Mouse (Mus musculus) urinary bladder, postnatal 4 days (tissue): ENCODE data around the gene Tpst1.
"Not testable (repeated sequence)": the region's sequence is repeated elsewhere in the genome, so short reads cannot be mapped to it uniquely, and the experiment has no call there.

Experiments used
- DNase-seq, 2 experiments: peaks; one replicate each; pipeline ENCODE4 v3.0.0; 2021 to 2022; ENCODE audit warnings: low spot score in 2 of 2

Gene Tpst1

DNA sequence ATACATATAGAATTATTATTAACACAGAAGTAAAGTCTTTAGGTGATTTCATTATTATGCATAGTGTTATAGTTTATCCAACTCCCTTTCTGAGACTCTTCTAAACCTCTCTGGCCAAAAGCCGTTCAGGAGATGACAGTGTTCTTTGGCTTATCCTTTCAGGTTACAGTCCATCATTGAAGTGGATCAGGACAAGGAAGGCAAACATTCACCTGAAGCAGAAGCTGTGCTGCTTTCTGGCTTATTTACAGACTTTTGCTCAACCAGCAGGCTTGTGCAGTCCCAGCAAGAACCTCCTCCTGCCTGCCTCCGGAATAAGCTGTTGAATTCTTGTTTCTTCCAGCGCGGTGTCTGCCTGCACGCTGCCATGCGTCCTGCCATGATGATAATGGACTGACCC, at the start of gene Tpst1:
Tpst1 (plus strand) TSS at position 301 of the 400 bp plus-strand sequence.
- DNase-seq = no peak

DNA sequence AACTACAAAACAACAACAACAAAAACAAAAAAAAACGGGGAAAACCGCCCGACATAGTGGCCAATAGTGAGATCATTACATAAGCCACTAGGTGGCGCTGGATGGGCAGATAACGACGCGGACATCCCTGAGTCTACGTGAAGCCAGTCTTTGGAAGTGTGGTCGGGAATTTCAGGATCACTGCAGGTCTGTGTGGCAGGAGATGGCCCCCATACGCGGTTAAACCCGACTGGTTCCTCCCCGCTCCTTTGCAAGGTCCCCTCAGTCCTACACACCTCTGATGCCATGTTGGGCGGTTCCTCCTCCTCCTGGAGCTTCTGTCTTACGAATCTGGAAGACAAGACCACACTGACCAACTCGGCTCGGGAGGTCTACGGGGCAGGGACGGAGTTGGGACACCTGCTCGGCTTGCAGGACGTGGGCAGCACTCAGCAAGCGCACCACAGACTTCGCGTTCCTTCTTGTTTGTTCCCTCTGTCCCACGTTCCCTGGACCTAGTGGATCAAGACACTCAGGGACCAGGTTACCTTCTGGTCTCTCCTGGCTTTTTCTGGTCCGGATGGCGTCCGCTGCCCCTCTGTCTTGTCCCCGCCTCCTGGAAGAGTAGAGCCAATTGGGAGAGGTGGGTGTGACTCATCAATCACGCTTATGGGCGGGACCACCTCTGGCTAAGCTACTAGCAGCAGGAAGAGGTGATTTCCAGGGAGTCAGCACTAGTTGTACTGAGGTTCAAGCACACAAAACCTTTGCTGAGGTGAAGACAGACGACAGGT, 49.2 kb upstream of the Tpst1 start:
- DNase-seq = peak; percentile 81 to 82

DNA sequence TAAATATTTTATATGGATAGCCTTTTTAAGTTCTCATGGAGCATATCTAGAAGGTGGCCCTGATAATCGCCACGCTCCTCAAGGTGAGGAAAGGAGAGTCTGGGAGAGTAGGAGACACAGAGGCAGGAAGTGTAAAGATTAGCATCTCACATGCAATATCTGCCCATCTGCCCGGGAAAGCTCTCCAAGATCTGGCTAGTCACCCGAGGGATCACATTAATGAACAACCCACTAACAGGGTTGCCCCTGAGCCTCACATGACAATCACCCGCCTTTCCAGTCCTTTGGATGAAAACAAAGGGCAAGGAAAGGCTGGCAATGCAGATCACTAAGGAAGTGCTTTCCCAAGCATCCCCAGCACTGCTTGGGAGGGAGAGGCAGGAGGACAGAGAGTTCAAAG, 46.0 kb upstream of the Tpst1 start:
- DNase-seq = no peak

DNA sequence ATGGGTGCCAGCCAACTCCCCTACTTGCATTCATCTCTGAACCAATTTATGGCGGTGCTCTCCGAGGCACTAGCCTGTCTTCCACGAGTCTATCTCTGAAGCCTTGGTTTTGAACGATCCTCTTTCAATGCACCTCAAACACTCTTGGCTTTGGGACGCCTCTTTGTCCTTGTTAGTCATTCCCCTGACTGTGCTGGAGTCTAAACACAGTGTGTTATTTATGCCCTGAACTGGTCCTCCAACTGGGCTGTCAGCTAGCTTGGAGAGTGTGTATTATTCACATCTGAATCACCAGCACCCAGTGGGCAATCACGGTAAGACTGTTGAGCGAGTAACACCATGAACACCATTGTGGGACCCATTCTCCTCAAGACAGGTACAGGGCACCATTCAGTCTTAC, 45.4 kb upstream of the Tpst1 start:
- DNase-seq = no peak

DNA sequence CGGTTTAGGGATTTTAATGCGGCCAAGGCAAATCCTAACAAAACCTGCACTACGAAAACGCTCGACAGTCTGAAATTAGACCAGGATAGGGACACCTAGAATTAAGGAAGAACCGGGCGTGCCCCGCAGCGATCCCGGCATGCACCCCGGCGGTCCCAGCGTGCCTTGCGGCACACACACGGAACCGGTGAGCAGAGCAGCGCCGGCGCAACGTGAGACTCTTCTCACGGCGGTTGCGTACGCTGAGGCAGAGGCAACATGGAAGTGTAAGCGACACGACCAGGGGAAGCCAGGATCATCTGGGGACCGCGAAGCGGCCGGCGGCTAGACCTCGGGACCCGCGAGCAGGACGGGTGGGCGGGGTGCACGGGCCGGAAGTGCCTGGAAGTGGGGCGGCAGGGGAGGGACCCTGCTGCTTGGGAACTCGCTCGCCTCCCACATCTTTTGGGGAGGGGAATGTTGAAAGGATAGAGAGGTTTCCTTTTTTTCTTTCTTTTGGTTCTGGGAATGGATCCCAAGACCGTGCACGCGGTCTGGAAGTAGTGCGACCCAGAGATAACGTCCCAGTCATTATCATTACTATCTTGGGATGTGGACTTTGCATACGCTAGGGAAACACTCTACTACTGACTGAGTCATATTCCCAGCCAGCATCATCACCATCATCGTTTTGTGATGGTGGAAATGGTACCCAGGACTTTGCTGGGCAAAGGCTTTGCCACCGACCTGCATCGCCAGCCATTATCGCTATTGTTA, 43.8 kb upstream of the Tpst1 start, which contains the start of the genes Asl and Crcp:
Asl (minus strand) TSS at position 106 of the 756 bp plus-strand sequence.
Crcp (plus strand) TSS at position 149 of the 756 bp plus-strand sequence.
- DNase-seq = peak; percentile 74 to 82

DNA sequence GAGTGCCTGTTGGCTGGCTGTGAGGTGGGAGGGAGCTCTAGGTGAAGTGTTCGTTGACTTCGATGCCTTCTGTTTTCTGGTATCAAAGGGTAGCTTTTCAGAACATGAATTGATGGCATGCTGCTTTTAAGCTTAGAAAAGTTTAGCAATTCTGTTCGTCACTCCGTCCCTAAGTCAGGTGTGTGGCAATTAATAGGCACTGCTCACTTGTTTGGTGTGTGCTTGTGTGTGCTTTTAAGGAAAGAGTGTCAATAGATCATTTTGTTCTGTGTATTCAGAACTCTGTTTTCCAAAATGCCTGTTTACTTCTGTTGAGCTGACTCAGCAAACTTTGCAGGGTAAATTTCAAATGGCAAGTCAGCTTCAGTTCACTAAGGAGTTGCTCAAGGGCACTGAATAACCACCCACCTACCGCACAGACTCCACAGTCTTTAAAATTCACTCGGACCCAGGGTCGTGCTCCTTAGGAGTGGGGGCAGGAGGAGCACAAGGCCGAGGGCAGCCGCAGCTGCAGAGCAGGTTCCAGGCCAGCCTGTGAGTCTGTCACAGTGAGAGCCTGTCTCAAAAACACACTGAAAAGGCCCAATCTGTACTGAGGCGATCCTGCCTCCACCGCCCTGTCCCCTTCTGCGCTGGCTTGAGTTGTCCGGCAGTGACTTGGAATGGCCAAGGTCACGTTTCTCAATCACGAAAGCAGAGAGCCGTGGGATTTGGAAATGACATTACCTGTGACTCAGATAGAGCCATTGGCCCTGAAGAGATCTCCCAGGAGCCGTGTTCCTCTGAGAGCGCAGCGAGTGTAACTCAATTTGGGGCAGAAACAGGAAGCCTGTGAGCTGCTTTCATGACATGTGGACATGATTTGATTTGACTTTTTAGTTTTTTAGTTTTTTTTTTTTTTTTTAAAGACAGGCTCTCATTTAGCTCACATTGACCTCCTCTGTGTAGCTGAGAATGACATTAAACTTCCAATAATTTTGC, 41.4 kb upstream of the Tpst1 start:
- no peak for DNase-seq

DNA sequence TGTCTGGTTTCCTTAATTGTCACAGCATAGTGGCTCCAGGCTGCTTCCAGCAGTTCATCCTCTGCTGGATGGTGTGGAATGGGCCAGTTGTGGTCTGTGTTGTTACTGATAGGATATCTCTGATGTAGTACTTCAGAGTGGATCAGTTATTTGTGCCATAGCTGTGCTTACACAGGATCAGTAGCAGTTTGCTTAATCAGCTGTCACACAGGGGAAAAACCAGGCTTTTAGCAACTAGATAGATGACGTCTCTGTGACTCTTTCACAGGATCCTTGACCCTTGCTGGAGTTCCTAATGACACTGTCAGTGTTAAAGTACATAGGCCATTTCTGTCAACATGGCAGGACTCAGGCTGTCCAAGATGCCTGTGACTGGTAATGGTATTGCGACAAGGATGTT, 39.3 kb upstream of the Tpst1 start:
- DNase-seq = no peak

DNA sequence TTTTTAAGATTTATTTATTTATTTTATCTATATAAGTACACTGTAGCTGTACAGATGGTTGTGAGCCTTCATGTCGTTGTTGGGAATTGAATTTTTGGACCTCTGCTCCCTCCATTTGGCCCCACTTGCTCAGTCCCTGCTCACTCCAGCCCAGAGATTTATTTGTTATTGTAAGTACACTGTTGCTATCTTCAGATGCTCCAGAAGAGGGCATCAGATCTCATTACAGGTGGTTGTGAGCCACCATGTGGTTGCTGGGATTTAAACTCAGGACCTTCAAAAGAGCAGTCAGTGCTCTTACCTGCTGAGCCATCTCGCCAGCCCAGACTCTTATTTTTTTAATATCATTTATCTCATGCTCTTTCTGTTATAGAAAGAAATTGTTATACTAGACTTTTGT, 36.8 kb upstream of the Tpst1 start:
- DNase-seq = not testable (repeated sequence)

DNA sequence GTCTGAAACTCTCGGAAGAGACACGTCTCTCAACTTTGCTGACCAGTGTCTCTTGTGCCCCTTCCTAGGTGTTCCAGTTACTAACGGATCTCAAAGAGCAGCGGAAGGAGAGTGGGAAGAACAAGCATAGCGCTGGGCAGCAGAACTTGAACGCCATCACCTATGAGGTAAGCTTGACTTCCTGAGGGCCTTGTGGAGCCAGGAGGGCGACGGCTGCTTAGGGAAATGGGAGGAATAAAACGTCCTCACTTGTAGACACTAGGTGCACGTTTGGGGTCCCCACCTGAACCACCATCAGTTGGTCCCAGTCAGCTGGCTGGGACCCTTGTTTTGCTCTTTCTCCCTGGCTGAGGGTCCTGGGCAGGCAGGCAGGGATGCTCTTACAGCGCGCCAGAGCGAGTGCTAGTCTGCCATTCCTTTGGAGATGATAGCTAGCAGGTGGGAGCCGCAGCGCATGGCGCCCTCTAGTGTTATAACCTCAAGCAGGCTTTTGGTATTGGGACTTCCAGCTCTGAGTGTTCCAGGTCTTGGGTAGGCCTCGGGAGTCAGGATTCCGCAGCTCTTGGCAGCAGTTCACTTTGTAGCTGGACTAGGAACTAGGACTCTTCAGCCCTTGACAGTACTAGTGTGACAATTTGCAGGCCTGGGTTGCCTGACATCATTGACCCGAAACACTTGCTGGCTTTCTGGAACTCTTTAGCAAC, 35.2 kb upstream of the Tpst1 start:
- peak in 1 of 2 experiments; percentile 51 for DNase-seq

DNA sequence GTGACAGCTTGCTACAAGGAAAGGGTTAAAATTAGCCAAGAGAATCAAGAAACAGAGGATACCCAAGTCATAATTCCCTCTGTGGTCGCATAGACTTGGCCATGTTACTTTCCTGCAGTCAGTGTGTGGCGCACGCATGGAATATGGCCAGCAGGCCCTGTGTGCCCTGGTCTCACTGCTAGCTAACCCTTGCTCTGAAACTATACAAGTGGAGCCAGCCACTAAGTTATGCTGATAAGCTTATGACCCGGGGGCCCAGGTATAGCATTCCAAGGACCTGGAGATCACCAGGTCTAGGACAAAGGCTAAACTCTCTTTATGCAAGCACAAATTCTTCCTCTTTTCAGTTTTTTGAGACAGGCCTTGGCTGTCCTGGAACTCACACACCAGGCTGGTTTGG, 32.3 kb upstream of the Tpst1 start:
- DNase-seq = no peak

DNA sequence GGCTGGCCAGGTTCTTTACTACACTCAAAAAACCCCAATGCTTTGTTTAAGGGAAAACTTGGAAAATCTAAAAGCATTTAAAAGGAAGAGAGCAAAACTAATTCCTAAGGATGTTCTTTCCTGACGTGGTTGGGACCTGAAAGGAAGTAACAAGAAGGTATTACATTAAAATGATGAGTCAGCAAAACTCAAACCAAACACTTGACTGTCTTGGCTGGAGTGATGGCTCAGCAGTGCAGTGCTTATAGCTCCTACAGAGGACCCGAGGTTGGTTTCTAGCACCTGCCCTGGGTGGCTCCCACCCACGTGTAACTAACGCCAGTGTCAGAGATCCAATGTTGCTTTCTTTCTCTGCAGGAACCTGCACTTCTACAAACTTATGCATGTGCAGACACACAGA, 31.9 kb upstream of the Tpst1 start:
- no peak for DNase-seq

DNA sequence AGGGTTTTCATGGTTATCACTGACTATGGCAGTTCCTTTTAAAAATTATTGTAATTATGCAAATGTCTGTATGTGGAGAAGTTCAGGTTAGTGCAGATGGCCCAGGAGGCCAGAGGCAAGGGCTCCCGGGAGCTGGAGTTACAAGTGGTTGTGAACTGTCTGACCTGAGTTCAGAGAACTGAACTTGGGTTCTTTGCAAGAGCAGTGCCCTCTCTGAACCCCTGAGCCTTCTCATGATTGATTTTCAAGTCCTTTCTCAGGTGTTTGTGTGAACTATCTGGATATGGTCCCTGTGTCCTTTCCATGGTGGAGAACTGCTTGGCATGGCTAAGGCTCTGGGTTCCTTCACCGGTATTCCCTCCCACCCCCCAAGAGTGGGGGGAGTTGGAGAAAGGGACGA, 29.4 kb upstream of the Tpst1 start:
- DNase-seq = no peak

DNA sequence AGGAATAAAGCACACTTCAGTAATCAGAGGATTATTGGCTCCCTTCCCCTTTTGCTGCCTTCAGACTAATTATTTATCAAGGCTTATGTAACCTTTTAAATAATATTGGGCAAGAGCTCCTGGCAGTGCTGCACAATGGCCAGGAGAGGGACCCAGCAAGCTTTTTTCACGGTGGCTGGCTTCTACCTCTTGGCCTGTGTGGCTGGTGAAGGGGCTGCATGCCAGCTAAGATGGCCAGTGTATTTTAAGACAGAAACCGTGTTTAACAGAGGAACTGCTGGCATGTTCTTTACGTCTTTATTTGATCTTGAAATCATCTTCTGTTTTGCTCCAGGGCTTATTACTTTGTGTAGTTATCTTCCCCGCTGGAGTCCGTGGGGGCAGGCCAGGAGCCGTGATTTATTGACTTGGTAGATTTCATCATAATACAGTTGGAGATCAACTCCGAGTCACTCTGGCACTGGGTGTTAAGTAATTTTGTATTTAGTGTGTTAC, 28.9 kb upstream of the Tpst1 start:
- peak in 1 of 2 experiments; percentile 55 for DNase-seq

DNA sequence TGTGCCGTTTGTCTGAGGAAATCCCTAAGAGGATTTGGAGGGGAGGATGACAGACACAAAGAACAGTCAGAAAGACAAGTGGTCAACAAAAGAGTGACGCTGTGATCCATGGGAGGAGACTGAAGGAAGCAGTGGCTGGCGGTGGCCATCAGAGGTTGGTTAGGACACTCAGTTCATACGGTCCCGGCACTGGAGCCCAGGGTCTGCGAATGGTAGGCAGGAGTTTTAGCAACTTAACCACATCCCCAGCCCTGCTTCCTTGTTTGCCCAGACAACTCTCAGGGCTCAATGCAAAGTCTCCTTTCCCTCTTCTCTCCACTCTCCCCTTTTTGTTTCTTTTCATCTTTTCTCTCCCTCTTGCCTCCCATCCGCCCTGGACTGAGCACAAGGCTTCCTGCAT, 27.0 kb upstream of the Tpst1 start:
- DNase-seq = no peak

DNA sequence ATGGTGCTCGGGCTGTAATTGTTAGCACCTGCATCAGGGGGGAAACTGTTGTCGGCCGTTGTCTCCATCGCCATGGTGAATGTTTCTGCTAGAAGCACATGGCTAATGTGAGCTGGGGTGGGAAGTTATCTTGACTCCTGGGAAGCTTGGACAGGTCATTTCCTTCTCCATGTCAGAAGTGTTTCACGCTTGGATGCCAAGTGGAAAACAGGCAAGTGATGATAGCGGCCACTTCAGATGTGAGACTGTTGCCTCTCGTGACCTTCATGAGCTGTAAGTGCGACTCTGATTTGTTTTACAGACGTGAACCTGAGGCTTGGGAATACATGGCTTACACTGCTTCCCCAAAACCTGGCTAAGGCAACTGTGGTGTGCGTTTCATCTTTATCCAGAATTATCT, 26.5 kb upstream of the Tpst1 start:
- no peak for DNase-seq

DNA sequence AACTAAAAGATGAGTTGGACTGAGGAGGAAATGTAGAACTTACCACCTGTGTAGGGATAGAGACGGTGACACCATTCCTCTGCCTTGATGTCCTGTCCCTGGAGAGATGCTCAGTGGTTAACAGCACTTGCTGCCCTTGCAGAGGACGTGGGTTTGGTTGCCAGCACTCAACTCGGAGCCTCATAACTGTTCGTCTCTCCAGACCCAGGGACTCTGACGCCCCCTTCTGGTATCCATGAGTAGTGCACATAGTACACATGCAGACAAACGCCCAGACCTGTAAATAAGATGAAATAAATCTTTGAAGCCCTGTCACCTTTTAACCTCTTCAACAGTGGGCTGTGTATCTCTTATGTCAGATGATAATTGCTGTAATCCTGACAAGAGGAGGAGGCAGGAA, 26.1 kb upstream of the Tpst1 start:
- DNase-seq = no peak

DNA sequence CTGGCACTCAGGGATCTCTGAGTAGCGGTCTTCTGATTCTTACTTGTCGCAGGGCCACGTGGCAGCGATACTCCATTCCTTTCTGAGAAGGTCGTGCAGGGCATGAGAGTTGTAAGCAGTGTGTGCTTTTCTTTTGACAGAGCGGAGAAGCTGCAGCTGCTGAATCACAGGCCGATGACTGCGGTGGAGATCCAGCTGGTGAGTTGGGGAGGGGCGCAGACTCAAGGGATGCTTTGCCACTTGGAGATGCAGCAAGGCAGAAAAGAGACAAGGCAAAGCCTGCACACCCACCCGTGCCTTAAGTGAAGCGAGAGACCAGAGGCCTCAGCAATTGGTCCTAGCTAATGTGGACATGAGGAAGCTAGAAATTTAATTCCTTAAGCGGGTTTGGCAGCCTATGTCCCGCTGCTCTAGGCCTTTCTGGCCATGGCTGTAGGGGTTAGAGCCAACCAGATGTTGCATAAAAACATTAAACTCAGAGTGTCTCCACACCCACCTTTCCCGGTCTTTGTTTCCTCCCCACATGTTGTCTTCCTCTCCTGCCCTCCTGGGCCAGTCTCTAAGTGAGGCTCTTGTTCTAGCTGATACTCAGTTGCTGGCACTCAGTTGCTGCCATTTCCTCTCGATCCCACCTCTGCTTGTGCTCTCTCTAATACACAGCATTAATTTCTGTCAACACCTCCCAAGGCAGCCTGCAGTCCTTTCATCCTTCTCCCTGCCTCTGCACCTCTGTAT, 24.2 kb upstream of the Tpst1 start:
- peak in 1 of 2 experiments; percentile 69 for DNase-seq

DNA sequence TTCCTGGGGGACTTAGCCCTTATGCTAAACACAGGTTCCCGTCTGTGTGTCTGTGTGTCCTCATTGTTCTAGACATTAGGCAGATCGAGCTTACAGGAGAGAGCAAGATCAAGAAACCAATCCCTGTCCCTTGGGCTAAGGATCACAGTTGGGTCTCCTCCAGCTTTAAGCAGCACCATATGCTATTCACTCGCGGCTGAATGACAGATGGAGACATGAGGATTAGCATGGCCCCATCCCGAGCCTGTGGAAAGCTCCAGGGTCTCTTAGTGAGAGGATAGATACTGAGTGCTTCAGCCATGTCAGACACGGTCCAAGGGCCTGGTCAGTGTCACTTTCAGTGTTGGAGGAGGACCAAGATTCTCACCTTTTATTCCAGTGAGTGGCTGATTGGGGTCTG, 22.7 kb upstream of the Tpst1 start:
- DNase-seq = no peak

DNA sequence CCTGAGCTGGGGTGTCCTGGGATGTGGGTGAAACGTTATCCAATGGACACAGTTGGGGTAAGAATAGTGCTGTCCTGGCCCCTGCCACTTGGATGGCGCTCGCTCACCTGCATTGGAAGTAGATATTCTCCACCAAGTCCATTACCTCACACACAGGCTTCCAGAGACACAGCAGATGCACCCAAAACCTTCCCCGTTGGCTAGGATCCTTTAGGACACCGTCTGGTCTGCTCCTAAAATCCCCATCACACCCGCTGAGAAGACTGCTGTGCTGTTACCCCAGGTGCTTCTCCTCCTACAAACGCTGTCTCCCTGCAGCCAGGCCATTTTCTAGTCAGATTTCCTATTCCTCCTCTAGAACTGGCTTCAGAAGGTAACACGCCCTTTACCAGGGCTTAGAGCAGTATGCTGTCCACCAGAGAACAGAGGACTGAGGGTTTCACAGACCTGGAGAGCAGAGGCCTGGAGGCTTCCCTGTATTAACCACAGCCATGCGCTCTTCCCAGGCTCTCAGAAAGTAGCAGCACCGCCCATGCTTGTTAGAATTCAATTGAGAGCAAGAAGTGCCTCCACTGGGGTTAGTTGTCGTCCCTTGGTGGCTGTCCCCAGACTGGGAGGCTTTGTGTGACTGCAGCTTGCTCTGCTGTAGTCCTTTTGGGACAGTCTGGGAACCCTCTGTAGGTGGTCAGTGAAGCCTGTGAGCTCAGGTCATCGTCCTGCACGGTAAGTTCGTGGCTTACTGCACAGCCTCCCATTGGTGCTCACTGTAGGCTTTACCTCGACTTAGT, 21.9 kb upstream of the Tpst1 start:
- no peak for DNase-seq

DNA sequence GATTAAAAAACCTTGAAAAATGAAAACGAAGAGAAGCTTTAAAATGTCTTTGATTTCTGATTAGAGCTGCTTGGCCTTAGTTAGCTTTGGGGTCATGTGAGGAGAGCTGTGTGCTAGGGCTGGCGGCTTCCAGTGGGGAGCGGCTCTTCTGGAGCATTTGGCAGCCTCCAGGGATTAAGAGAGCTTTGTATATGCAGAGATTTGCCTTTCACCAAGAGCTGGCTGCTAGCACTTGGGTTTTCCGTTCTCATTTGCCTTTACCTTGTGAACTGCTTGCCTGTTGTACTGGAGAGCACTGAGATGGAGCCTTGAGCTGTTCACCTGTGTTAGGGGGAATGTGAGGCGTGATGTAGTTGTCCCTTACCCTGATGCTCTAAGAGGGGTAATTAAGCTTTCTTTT, 20.6 kb upstream of the Tpst1 start:
- no peak for DNase-seq
